Mouse (Mus musculus) ovary, adult 18-20 months (tissue): Measurements from ENCODE around the gene Elavl2.
"Not testable (repeated sequence)": the region's sequence is repeated elsewhere in the genome, so short reads cannot be mapped to it uniquely, and the experiment has no call there.

Experiments used
- DNase-seq: peaks from one replicate; pipeline ENCODE4 v3.0.0; 2022; ENCODE audit warnings: low spot score, mixed read lengths

Gene Elavl2

GRCm38 (mm10) chr4:91334177-91334576 lies 66.4 kb downstream of the Elavl2 start:
- DNase-seq = no peak

GRCm38 (mm10) chr4:91310801-91311200 lies 89.8 kb downstream of the Elavl2 start:
- no peak for DNase-seq

GRCm38 (mm10) chr4:91297706-91298105 lies 102.9 kb downstream of the Elavl2 start:
- DNase-seq = no peak

GRCm38 (mm10) chr4:91295317-91295716 lies 105.3 kb downstream of the Elavl2 start:
- DNase-seq = no peak

- no peak for DNase-seq
These were observed 109.1 kb downstream of the Elavl2 start for GRCm38 (mm10) chr4:91291526-91291925.

- DNase-seq = no peak
These were observed 110.2 kb downstream of the Elavl2 start for GRCm38 (mm10) chr4:91290373-91290772.

GRCm38 (mm10) chr4:91289151-91289550 lies 111.4 kb downstream of the Elavl2 start:
- DNase-seq = no peak

GRCm38 (mm10) chr4:91268390-91268789 lies 132.2 kb downstream of the Elavl2 start:
- no peak for DNase-seq

GRCm38 (mm10) chr4:91263733-91264440 lies 136.7 kb downstream of the Elavl2 start:
- no peak for DNase-seq

- no peak for DNase-seq
These were observed 137.7 kb downstream of the Elavl2 start for GRCm38 (mm10) chr4:91262839-91263238.

- DNase-seq = no peak
These were observed 140.0 kb downstream of the Elavl2 start for GRCm38 (mm10) chr4:91260622-91261021.

GRCm38 (mm10) chr4:91248650-91249049 lies 151.9 kb downstream of the Elavl2 start:
- no peak for DNase-seq

GRCm38 (mm10) chr4:91245136-91245535 lies 155.4 kb downstream of the Elavl2 start:
- not testable (repeated sequence) for DNase-seq

- no peak for DNase-seq
These were observed 156.0 kb downstream of the Elavl2 start for GRCm38 (mm10) chr4:91244554-91244953.

GRCm38 (mm10) chr4:91243896-91244295 lies 156.7 kb downstream of the Elavl2 start:
- no peak for DNase-seq

GRCm38 (mm10) chr4:91238739-91239485 lies 161.7 kb downstream of the Elavl2 start:
- no peak for DNase-seq

GRCm38 (mm10) chr4:91236976-91237375 lies 163.6 kb downstream of the Elavl2 start:
- no peak for DNase-seq

- no peak for DNase-seq
These were observed 165.6 kb downstream of the Elavl2 start for GRCm38 (mm10) chr4:91234941-91235340.

GRCm38 (mm10) chr4:91233599-91233998 lies 167.0 kb downstream of the Elavl2 start:
- no peak for DNase-seq

- no peak for DNase-seq
These were observed 170.1 kb downstream of the Elavl2 start for GRCm38 (mm10) chr4:91230439-91230863.

- no peak for DNase-seq
These were observed 172.2 kb downstream of the Elavl2 start for GRCm38 (mm10) chr4:91228341-91228740.

- no peak for DNase-seq
These were observed 176.8 kb downstream of the Elavl2 start for GRCm38 (mm10) chr4:91223811-91224210.

GRCm38 (mm10) chr4:91219322-91219721 lies 181.3 kb downstream of the Elavl2 start:
- no peak for DNase-seq
